Mouse (Mus musculus): ENCODE measurements around the gene Gm28102.
"Not testable (repeated sequence)": the region's sequence is repeated elsewhere in the genome, so short reads cannot be mapped to it uniquely, and the experiment has no call there.

Gene Gm28102

DNA sequence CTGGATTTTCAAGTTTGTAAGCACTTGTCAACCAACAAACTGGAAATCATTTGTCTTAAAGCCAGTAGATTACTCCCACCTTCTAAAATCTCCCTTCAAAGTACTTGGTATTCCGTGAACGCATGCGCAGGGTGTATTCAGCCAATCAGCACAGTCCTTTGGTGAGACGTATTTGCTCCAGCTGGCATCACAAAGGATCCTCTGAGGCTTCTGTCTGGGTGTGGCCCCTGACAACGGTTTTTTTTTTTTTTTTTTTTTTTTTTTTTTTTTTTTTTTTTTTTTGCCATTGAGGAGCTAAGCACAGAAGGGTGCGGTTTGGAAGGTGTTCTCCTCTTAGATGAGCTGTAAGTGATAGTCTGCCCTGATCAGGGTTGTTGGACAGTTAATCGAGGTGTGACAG is at the start of gene Gm28102:
Gm28102 (plus strand) TSS at position 301 of the 400 bp plus-strand sequence.
- in situ Hi-C loops (cut with MseI, MboI): not testable (repeated sequence)

Measured in mouse trophoblast stem cell (cell line).